Mouse (Mus musculus): Measurements from ENCODE around the gene Gimap4. TPM values are rescaled to one million over a fixed set of nuclear protein-coding genes. Genes with fewer than 3 reads are reported as not detected.

Gene Gimap4
- polyA plus RNA-seq, 1 experiment, result 64.0 TPM

- 62% methylated on average over 4 of the region's 4 CpGs for WGBS
- no peaks in the 10 kb centered on the region for H3K27me3 ChIP-seq (ENCODE audit: control insufficient read depth, insufficient read depth, low read length)
- no peak for DNase-seq
- peak overlapping the region; percentile 92 for H3K27ac ChIP-seq (ENCODE audit: control insufficient read depth, insufficient read depth, low read length)
- TF ChIP-seq CTCF (IDR thresholded peaks at IDR 0.05; ENCODE audit: borderline replicate concordance, control insufficient read depth, extremely low read depth, insufficient read depth, low read length, poor library complexity) (no peak), POLR2A (IDR thresholded peaks at IDR 0.05; ENCODE audit: control insufficient read depth, extremely low read depth, insufficient read depth, low read length, poor library complexity) (no peak)
- H3K4me3 ChIP-seq (ENCODE audit: control insufficient read depth, insufficient read depth, low read length), result peak overlapping the region; percentile 41
- peaks cover 36% of the 10 kb centered on the region for H3K4me1 ChIP-seq (replicated peaks; ENCODE audit: control insufficient read depth, insufficient read depth, low read length)
- no peaks in the 10 kb centered on the region; the same call in 1 of the 2 replicates for H3K36me3 ChIP-seq (ENCODE audit: control insufficient read depth, insufficient read depth, low read length)
These were observed 457 bp downstream of the Gimap4 start for GRCm38 (mm10) chr6:48684806-48685205.

- Histone ChIP-seq H3K4me3 (ENCODE audit: control insufficient read depth, insufficient read depth, low read length) (no peak overlapping the region), H3K4me1 (replicated peaks; ENCODE audit: control insufficient read depth, insufficient read depth, low read length) (peaks cover 32% of the 10 kb centered on the region), H3K27ac (ENCODE audit: control insufficient read depth, insufficient read depth, low read length) (peak overlapping the region; percentile 92), H3K27me3 (ENCODE audit: control insufficient read depth, insufficient read depth, low read length) (no peaks in the 10 kb centered on the region), H3K36me3 (ENCODE audit: control insufficient read depth, insufficient read depth, low read length) (no peaks in the 10 kb centered on the region; the same call in 1 of the 2 replicates)
- DNase-seq, result no peak
- TF ChIP-seq CTCF (IDR thresholded peaks at IDR 0.05; ENCODE audit: borderline replicate concordance, control insufficient read depth, extremely low read depth, insufficient read depth, low read length, poor library complexity), result no peak
- TF ChIP-seq POLR2A (IDR thresholded peaks at IDR 0.05; ENCODE audit: control insufficient read depth, extremely low read depth, insufficient read depth, low read length, poor library complexity), result no peak
- WGBS, result 8% methylated on average over 2 of the region's 2 CpGs
These were observed 902 bp downstream of the Gimap4 start for GRCm38 (mm10) chr6:48685251-48685650.

GRCm38 (mm10) chr6:48685694-48686665 is 1.6 kb downstream of the Gimap4 start:
- Histone ChIP-seq H3K27me3 (ENCODE audit: control insufficient read depth, insufficient read depth, low read length) (no peaks in the 10 kb centered on the region), H3K4me1 (replicated peaks; ENCODE audit: control insufficient read depth, insufficient read depth, low read length) (peaks cover 30% of the 10 kb centered on the region), H3K4me3 (ENCODE audit: control insufficient read depth, insufficient read depth, low read length) (peak overlapping the region; percentile 42), H3K27ac (ENCODE audit: control insufficient read depth, insufficient read depth, low read length) (peak overlapping the region; percentile 67), H3K36me3 (ENCODE audit: control insufficient read depth, insufficient read depth, low read length) (no peaks in the 10 kb centered on the region; the same call in 1 of the 2 replicates)
- 58% methylated on average over 7 of the region's 7 CpGs for WGBS
- DNase-seq, result no peak
- no peak for TF ChIP-seq CTCF (IDR thresholded peaks at IDR 0.05; ENCODE audit: borderline replicate concordance, control insufficient read depth, extremely low read depth, insufficient read depth, low read length, poor library complexity)
- TF ChIP-seq POLR2A (IDR thresholded peaks at IDR 0.05; ENCODE audit: control insufficient read depth, extremely low read depth, insufficient read depth, low read length, poor library complexity), result no peak

- 44% methylated on average over 2 of the region's 2 CpGs for WGBS
- no peak for DNase-seq
- Histone ChIP-seq H3K4me3 (ENCODE audit: control insufficient read depth, insufficient read depth, low read length) (peak overlapping the region; percentile 39), H3K27ac (ENCODE audit: control insufficient read depth, insufficient read depth, low read length) (peak overlapping the region; percentile 67), H3K4me1 (replicated peaks; ENCODE audit: control insufficient read depth, insufficient read depth, low read length) (peaks cover 26% of the 10 kb centered on the region), H3K36me3 (ENCODE audit: control insufficient read depth, insufficient read depth, low read length) (no peaks in the 10 kb centered on the region; the same call in 1 of the 2 replicates), H3K27me3 (ENCODE audit: control insufficient read depth, insufficient read depth, low read length) (no peaks in the 10 kb centered on the region)
- TF ChIP-seq CTCF (IDR thresholded peaks at IDR 0.05; ENCODE audit: borderline replicate concordance, control insufficient read depth, extremely low read depth, insufficient read depth, low read length, poor library complexity) (no peak), POLR2A (IDR thresholded peaks at IDR 0.05; ENCODE audit: control insufficient read depth, extremely low read depth, insufficient read depth, low read length, poor library complexity) (no peak)
These were observed 2.7 kb downstream of the Gimap4 start for GRCm38 (mm10) chr6:48687077-48687476.

- no peak overlapping the region for H3K27ac ChIP-seq (ENCODE audit: control insufficient read depth, insufficient read depth, low read length)
- H3K36me3 ChIP-seq (ENCODE audit: control insufficient read depth, insufficient read depth, low read length), result no peaks in the 10 kb centered on the region; the same call in 1 of the 2 replicates
- peaks cover 27% of the 10 kb centered on the region for H3K4me1 ChIP-seq (replicated peaks; ENCODE audit: control insufficient read depth, insufficient read depth, low read length)
- no peak for DNase-seq
- H3K27me3 ChIP-seq (ENCODE audit: control insufficient read depth, insufficient read depth, low read length), result no peaks in the 10 kb centered on the region
- 90% methylated on average over 2 of the region's 2 CpGs for WGBS
- TF ChIP-seq POLR2A (IDR thresholded peaks at IDR 0.05; ENCODE audit: control insufficient read depth, extremely low read depth, insufficient read depth, low read length, poor library complexity), result no peak
- no peak for TF ChIP-seq CTCF (IDR thresholded peaks at IDR 0.05; ENCODE audit: borderline replicate concordance, control insufficient read depth, extremely low read depth, insufficient read depth, low read length, poor library complexity)
- no peak overlapping the region for H3K4me3 ChIP-seq (ENCODE audit: control insufficient read depth, insufficient read depth, low read length)
These were observed 5.0 kb downstream of the Gimap4 start for GRCm38 (mm10) chr6:48689320-48689719.

- 72% methylated on average over 6 of the region's 6 CpGs for WGBS
These were observed 8.6 kb downstream of the Gimap4 start for GRCm38 (mm10) chr6:48692962-48693361.

More at GRCm38 (mm10) chr6:48692962-48693361, 8.6 kb downstream of the Gimap4 start:
- no peaks in the 10 kb centered on the region for H3K27me3 ChIP-seq (ENCODE audit: control insufficient read depth, insufficient read depth, low read length)
- no peak overlapping the region for H3K4me3 ChIP-seq (ENCODE audit: control insufficient read depth, insufficient read depth, low read length)
- DNase-seq, result no peak
- peaks cover 4% of the 10 kb centered on the region for H3K4me1 ChIP-seq (replicated peaks; ENCODE audit: control insufficient read depth, insufficient read depth, low read length)
- TF ChIP-seq POLR2A (IDR thresholded peaks at IDR 0.05; ENCODE audit: control insufficient read depth, extremely low read depth, insufficient read depth, low read length, poor library complexity) (no peak), CTCF (IDR thresholded peaks at IDR 0.05; ENCODE audit: borderline replicate concordance, control insufficient read depth, extremely low read depth, insufficient read depth, low read length, poor library complexity) (no peak)
- H3K27ac ChIP-seq (ENCODE audit: control insufficient read depth, insufficient read depth, low read length), result no peak overlapping the region
- no peaks in the 10 kb centered on the region; the same call in 1 of the 2 replicates for H3K36me3 ChIP-seq (ENCODE audit: control insufficient read depth, insufficient read depth, low read length)

Measured in thymus, adult 2 months (tissue).